Mouse (Mus musculus): Measurements from ENCODE around the gene Psg18.
"Not testable (repeated sequence)": the region's sequence is repeated elsewhere in the genome, so short reads cannot be mapped to it uniquely, and the experiment has no call there.

DNA sequence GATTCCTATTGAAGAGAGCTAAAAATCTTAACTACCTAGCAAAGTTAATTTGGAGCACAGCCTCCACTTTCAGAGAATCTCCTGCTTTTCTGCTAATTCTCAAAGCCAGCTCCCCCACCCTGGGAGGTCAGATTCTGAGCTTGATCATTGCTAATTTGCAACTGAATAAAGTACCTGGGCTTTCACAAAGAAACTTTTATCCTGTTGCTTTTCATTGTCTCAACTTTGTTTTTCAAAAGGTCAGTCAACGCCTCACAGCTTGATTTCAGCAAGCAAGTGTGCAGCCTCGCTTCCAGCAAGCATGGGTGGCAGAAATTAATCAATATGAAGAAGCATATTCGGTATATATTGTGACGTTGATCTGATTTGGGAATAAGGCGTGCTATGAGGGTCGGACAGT lies 19.4 kb downstream of the Psg18 start:
- TF ChIP-seq POLR2A (IDR thresholded peaks at IDR 0.05; ENCODE audit: borderline replicate concordance, control insufficient read depth, low read depth, low read length); CTCF (IDR thresholded peaks at IDR 0.05; ENCODE audit: control insufficient read depth, insufficient read depth, low read length): not testable (repeated sequence)

Measured in bone marrow, adult 2 months (tissue).